Mouse (Mus musculus): Measurements from ENCODE around the gene Gm3696. TPM values are rescaled to one million over a fixed set of nuclear protein-coding genes. Genes with fewer than 3 reads are reported as not detected.

Gm3696 gene
- 5.1 TPM for polyA plus RNA-seq (2015; fragmentation: Illumina TruSeq; extraction: RNeasy Lipid Tissue Mini Kit (QIAGEN cat#74804); ENCODE audit: low read depth, low replicate concordance)

DNA sequence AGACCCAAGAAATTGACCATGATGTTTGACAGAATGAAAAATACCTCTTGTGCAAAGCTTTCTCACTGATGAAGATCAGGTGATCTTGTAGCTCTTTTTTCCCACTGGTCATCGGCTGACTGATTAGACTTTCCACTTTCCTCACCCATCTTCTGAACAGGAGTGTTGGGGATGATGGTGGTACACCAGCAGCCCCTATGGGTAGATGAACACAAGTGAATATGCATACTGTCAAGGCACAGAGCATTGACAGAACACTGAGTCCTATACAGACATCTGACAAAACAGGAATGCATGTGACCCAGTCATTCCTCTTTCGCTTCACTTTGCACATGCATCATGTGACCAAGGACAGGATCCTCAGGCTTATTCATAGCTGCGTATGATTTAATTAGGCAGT is at the start of gene Gm3696:
TSS of gene Gm3696 (minus strand) at position 101 of the 400 bp plus-strand sequence.

DNA sequence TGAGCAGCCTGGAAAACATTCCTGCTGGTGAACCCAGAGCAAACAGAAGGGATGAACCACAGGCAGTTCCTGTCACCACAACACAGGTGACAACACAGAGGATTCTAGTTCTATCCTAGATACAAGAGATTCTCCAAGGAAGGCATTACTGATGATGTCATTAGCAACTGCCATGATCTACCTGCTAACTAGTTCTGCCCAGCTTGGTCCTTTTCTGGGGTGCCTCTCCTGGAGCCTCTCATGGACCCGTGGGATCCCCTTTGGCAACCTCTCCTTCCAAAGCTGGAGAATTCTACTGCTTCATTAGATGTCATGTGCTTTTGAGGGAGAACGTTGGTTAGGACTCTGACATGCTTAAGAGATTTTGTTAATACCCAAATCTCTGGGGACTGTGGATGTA is 24.9 kb upstream of the Gm3696 start, which contains the start of gene Gm6676:
TSS of gene Gm6676 (minus strand) at position 101 of the 400 bp plus-strand sequence.

DNA sequence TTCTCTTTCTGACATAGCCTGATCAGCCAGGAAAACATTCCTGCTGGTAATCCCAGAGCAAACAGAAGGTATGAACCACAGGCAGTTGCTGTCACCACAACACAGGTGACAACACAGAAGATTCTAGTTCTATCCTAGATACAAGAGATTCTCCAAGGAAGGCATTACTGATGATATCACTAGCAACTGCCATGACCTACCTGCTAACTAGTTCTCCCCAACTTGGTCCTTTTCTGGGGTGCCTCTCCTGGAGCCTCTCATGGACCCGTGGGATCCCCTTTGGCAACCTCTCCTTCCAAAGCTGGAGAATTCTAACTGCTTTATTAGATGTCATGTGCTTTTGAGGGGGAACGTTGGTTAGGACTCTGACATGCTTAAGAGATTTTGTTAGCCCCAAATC is 55.6 kb downstream of the Gm3696 start, which contains the start of gene Gm3685:
TSS of gene Gm3685 (minus strand) at position 101 of the 400 bp plus-strand sequence.

Other genes with a start within 250 kb of the Gm3696 start
- gene Gm3667, start 210.7 kb downstream of the Gm3696 start, polyA plus RNA-seq (2015; fragmentation: Illumina TruSeq; extraction: RNeasy Lipid Tissue Mini Kit (QIAGEN cat#74804); ENCODE audit: low read depth, low replicate concordance) = 4.0 TPM
- gene Gm6356, start 126.8 kb downstream of the Gm3696 start, polyA plus RNA-seq (2015; fragmentation: Illumina TruSeq; extraction: RNeasy Lipid Tissue Mini Kit (QIAGEN cat#74804); ENCODE audit: low read depth, low replicate concordance) = not detected
- 0.82 TPM for gene Gm10406, start 73.2 kb downstream of the Gm3696 start, polyA plus RNA-seq (2015; fragmentation: Illumina TruSeq; extraction: RNeasy Lipid Tissue Mini Kit (QIAGEN cat#74804); ENCODE audit: low read depth, low replicate concordance)
- gene Gm3685, start 55.7 kb downstream of the Gm3696 start, polyA plus RNA-seq (2015; fragmentation: Illumina TruSeq; extraction: RNeasy Lipid Tissue Mini Kit (QIAGEN cat#74804); ENCODE audit: low read depth, low replicate concordance) = not detected
- gene Gm6676, start 24.8 kb upstream of the Gm3696 start, polyA plus RNA-seq (2015; fragmentation: Illumina TruSeq; extraction: RNeasy Lipid Tissue Mini Kit (QIAGEN cat#74804); ENCODE audit: low read depth, low replicate concordance) = not detected
- gene Gm3512, start 73.9 kb upstream of the Gm3696 start, polyA plus RNA-seq (2015; fragmentation: Illumina TruSeq; extraction: RNeasy Lipid Tissue Mini Kit (QIAGEN cat#74804); ENCODE audit: low read depth, low replicate concordance) = 3.8 TPM
- not detected for gene Gm16434, start 93.9 kb upstream of the Gm3696 start, polyA plus RNA-seq (2015; fragmentation: Illumina TruSeq; extraction: RNeasy Lipid Tissue Mini Kit (QIAGEN cat#74804); ENCODE audit: low read depth, low replicate concordance)
- gene Gm3727, start 164.1 kb upstream of the Gm3696 start, polyA plus RNA-seq (2015; fragmentation: Illumina TruSeq; extraction: RNeasy Lipid Tissue Mini Kit (QIAGEN cat#74804); ENCODE audit: low read depth, low replicate concordance) = not detected
- 1.5 TPM for gene Gm3739, start 214.4 kb upstream of the Gm3696 start, polyA plus RNA-seq (2015; fragmentation: Illumina TruSeq; extraction: RNeasy Lipid Tissue Mini Kit (QIAGEN cat#74804); ENCODE audit: low read depth, low replicate concordance)
- not detected for gene Gm5797, start 231.8 kb upstream of the Gm3696 start, polyA plus RNA-seq (2015; fragmentation: Illumina TruSeq; extraction: RNeasy Lipid Tissue Mini Kit (QIAGEN cat#74804); ENCODE audit: low read depth, low replicate concordance)

Data from brain, adult 10 weeks (tissue).